Mouse (Mus musculus) retina, embryonic 14.5 days (tissue): ENCODE results near the gene Dcst1.

ENCODE experiments used
- DNase-seq: peaks from one replicate; pipeline ENCODE4 v3.0.0-alpha.2; 2015; ENCODE audit warnings: low spot score

Gene Dcst1

GRCm38 (mm10) chr3:89332013-89332412 is 33.0 kb downstream of the Dcst1 start:
- DNase-seq = no peak

DNA sequence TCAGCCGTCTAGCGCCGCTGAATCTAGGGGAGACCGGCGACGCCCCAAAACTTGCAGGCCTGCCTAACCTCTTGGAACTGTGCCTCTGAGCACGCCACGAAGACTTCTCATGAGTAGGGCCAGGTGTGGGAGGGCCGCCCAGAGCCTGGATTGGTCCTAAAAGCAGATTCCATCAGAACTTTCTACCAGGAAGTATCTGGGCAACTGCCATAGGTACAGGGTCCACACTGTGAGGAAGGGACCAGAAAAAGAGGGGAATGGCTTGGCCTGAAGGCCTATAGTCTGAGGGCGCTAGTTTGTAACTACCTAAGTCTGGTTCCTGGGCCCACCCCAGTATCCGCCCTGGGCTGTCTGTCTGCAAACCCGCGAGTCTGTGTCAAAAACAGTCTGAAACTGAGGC is 33.5 kb downstream of the Dcst1 start:
- no peak for DNase-seq

DNA sequence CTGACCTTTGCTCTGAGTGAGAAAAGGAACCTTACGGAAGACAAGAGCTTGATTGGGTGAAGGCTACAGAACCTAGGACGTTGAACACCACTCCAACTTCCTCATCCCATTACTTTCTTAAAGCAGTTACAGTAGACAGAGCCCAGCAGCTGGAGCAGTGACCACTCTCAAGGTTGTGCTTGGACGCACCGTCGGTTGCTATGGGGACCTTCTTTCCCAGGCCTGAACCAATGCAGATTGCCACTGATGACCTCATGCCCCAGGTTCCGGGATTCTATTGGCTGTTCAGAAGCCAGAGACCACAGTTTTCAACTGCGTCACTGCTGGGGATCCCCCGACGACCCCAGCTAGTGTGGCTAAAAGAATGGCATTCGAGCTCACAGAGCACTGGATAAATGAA is 34.1 kb downstream of the Dcst1 start:
- peak; percentile 76 for DNase-seq

- no peak for DNase-seq
Measured at GRCm38 (mm10) chr3:89330346-89330745, 34.7 kb downstream of the Dcst1 start.

DNA sequence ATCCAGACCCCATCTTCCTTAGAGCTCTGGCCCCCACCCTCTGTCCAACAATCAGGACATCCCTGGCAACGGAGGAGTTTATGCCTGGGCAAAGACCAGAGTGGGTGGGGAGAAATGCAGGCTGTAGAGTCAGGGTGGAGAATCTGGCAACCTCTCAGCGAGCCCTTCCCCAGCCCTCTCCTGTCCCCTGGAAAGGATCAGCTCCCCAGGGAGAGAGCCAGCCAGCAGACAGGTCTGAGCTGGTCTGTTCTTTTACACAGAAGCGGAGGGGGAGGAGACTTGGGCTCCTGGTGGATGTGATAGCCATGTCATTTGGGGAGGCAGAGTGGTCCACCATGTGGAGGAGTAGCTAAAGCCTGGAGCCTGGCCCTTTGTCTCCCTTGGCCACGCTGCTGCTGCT is 36.4 kb downstream of the Dcst1 start:
- no peak for DNase-seq

GRCm38 (mm10) chr3:89327371-89327870 is 37.6 kb downstream of the Dcst1 start:
- DNase-seq = no peak

DNA sequence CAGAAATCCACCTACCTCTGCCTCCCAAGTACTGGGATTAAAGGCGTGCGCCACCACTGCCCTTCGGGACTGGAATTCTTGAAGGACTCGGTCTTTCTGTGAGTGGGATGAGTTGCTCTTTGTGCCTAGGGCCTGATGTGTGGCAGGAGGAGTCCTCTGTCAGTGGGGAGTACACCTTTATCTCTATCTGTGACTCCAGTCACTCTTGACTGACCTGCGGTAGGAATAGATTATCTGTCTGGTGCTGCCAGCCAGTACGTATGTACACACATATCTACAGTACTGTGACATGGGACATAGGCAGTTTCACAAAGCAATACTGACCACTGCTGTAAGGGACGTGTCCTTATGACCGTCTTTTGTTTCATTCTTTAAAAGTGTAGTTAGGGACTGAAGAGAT is 39.2 kb downstream of the Dcst1 start:
- DNase-seq = no peak

DNA sequence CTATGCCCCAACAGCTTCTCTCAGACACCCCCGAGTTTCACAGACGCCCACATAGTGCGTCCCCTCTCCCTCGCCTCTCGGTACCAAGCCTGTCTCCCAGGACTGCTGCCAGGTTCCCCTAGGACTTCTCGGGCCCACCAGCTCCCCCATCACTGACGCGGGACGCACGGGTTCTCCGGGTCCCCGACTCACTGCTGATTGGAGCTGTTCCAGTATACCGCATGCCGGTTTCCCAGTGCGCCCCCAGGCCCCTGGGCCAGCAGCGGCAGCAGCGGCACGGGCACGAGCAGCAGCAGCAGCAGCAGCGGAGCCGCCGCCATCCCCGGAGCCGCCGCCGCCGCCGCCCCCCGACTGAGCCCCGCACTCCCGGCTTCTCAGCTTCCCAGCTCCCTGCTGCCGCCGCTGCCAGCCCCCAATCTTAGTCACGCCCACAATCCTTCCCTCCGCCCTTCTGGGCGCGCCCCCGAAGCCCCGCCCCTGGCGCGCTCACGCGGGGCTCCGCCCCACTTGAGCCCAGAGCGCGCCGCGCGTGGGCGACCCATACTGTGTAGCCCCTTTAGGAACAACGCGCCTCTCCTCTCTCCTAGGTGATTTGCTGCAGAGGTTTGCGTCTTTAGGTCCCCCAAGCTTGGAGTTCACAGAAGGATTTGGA is 42.4 kb downstream of the Dcst1 start, which contains the start of gene Efna3:
Gene Efna3 (minus strand): TSS at position 452 of the 652 bp plus-strand sequence.
- peak; percentile 83 for DNase-seq

GRCm38 (mm10) chr3:89322131-89322500 is 42.9 kb downstream of the Dcst1 start:
- DNase-seq = no peak

DNA sequence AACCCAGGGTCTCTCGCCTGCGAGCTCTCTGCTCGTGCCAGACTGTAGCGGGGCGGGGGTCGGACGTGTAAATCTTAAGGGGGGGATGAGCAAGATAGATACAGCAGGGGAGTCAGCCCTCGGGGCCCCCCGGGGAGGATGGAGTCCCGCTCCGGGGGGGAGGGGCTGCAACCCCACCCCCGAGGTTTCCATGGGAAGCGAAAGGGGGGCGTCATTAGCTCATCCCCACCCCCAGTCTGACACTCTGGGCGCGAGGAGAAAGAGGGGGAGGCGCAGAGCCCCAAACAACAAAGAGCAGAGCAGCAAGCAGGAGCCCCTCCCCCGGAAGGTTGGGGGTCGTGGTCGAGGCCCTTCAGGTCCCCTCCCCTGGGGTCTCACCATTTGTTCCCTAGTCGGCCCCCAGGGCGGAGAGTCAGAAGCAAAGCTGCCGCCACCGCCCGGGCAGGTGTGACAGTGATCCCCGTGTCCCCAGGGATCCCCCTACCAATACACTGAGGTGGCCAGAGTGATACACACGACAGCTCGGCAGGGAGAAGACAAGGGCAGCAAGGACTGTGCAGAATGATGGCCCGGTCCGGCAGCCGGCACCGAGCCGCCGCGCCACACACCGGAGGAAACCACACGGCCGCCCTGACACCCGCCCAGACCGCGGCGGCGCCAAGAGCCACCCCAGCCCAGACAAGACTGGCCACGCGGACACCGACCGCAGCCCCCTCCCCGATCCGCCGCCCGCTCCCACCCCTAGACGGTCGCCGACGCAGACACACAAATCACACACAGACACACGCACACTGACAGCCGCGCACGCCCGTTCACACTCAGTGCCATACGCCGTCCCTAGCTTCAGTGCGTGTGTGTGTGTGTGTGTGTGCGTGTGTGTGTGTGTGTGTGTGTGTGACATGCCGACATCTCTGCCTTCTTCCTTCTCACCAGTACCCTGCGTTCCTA is 43.6 kb downstream of the Dcst1 start:
- no peak for DNase-seq

GRCm38 (mm10) chr3:89320581-89321182 is 44.4 kb downstream of the Dcst1 start:
- DNase-seq = peak; percentile 70

DNA sequence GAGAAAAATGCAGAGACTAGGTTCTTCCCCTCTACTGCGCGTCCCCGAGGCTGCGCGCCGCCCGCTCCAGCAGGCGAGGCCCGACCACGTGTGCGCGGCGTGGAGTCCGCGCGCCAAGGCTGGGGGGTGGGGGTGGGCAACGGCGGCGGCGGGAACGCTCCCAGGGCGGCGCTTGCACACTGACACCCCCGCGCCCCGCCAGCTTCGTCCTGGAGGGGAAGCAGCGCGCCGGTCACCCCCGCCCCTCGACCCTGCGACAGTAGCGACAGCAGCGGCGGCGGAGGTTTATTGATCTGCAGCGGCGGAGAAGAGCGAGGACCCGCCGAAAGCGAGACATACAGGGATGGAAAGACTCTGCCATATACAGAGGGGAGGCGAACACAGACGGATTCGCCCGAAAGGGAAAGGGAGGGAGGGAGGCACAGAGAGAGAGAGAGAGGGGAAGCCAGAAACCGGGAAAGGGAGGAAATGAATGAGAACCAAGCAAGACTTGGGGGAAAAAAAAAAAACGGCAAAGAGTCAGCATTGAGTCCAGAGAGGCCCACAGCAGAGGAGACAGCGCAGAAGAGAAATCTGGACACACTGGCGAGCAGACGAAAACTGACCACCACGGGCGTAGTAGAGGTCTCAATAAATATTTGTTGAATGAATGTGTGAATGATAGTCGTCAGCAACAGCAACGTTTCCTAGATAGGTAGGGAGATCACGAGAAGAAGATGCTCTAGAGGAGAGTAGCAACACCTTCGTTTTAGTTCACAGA is 45.3 kb downstream of the Dcst1 start:
- DNase-seq = no peak

GRCm38 (mm10) chr3:89318971-89319590 is 46.0 kb downstream of the Dcst1 start:
- no peak for DNase-seq

- no peak for DNase-seq
Measured at GRCm38 (mm10) chr3:89318316-89318715, 46.7 kb downstream of the Dcst1 start.

DNA sequence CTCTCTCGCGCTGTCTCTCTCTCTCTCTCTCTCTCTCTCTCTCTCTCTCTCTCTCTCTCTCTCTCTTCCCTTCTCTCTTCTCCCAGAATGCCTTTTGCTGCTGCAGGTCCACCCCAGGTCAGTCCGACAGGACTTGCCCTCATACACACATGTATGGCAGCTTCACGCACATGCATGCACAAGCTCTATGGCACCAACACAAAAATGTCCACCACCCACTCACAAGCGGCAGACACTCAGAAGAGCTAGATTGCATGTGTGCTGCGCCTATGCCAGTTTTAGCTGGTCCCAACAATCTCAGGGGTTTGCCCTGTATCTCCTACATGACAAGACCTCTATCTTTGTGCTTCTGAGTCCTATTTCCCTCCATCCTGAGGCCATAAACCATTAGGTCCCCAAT is 47.8 kb downstream of the Dcst1 start:
- DNase-seq = no peak

DNA sequence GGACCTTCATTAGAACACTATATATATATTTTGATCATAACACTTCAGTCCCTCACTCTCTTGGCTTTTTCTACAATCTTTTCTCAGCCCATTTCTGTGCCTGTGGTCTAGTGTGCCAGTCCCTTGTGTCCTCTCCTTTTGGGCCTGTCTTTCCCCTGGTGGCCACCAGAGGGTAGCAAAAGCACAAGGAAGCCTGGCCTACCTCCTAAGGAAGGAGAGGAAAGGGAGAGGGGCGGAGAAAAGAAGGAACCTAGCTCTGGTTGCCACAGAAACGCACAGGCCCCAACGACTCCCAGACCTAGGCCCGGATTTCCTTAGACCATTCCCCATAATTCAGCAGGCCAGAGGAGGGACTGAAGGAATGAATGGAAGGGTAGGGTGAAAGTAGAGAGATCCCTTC is 48.2 kb downstream of the Dcst1 start:
- DNase-seq = peak; percentile 92

DNA sequence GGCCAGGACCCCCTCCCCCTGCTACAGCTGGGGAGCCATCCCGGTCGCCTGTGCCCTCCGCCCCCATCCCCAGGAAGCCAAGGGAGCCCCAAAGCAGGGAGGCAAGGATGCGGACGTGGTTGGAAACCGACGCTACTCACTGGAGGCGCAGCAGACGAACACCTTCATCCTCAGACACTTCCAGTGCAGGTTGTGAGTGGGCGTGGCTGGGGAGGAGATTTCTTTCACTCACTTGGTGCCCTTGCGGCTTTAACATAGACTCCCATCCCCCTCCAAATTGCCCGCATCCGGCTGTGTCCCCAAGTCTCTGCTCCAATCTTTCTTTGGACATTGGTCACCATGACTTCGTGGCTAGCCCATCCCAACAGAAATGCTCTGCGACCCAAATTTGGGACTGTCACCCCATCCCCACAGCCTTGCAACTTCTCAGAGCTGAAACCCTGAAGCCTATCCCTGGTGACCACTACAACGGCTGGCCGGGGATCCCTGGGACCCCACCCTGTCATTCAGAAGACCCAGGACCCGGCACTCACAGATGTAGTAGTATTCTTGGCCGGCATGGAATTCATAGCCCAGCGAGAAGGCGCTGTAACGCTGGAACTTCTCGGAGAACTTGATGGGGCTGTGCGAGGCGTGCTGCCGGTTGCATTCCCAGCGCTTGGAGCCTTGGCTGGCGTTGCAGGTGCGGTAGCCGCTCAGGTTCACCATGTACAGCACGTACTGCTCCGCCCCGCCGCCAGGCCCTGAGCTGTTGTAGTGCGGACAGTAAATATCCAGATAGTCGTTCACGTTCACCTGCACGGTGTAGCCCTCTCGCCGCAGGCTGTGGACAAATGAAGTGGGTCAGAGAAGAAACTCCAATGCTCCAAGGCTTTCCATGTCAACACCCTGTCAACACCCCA is 48.9 kb downstream of the Dcst1 start:
- DNase-seq = no peak

DNA sequence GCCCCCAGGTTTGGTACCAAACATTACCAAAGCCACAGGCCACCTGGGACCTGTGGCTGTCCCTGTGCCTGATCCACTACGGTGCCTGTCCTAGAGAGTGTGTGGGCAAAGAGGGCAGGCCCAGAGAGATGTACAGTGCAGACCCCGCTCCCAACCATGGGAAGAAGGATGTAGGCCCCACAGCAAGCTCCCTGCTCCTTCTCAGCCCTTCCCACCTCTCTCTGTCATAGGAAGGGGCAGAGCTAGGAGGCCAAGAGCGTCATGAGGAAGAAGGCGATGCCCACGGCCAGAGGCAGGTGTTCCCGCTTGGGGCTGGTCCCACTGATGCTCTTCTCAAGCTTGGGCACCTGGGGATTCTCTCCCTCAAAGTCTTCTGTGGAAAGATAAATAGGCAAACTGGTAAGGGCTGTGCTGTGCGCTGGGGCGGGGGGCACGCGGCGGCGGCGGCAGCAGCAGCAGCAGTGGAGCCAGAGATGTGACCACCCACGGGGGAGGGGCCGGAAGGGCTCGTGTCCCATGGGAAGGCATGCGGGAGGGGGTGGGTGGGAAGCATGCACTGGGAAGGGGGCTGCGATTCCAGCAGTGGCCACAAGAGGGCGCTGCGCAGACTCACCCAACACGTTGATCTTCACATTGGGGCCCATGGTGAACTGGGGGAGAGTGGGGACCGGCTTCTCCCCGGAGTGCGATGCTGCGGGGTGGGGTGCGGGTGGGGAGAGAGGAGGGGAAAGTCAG is 49.7 kb downstream of the Dcst1 start:
- peak; percentile 94 for DNase-seq

DNA sequence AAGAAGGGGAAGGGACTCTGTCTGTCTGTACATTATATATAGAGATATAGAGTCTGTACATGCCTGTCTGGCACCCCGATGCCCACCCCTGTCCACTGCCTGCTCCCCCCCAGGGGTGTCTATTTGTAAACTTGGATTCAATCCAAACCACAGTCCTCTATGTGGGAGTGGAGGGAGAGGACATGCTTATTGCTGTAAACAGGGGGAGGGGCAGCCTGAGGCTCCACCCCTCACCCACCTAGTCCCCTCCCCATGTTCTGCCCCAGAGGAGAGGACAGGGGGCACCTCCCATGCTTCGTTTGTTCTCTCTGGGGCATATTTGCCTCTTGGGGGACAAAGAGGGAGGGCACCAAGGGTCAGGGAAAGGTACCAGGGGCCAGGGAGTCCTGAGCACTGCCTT is 50.3 kb downstream of the Dcst1 start:
- DNase-seq = no peak

DNA sequence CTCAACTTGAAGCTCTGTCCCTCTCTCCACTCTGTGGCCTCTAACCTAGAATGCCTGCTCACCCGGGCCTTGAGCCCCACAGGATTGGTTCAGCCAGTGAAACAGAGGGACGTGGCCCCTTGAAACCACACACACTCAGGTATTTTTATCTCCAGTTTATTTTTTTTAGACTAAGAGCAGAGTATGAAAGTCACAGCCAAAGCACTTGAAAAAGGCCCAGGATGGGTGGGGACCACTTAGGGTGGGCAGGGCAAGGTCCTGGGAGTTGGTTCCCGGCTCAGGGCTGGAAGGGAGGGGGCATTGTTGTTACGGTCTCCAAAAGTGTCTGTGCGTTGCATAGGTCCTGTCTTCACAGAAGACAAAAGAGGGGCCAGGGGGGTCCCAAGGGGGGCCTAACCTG is 50.7 kb downstream of the Dcst1 start:
- DNase-seq = no peak
